Mouse (Mus musculus) adrenal gland, postnatal 4 days (tissue): Measurements from ENCODE around the gene Fchsd2. TPM values are rescaled to one million over a fixed set of nuclear protein-coding genes. Genes with fewer than 3 reads are reported as not detected.

Source experiments
- DNase-seq, 2 experiments: peaks; one replicate each; pipeline ENCODE4 v3.0.0; 2021 to 2022; ENCODE audit warnings: low spot score in 2 of 2, mixed read lengths in 2 of 2
- total RNA-seq, 2 experiments: library from RNA; stranded (reverse); gene quantifications; 2 replicates each; pipeline ENCODE4 v1.2.3; 2021

The Fchsd2 gene
- total RNA-seq, 2 experiments from 2014 or later, result 37.8 to 39.9 TPM

DNA sequence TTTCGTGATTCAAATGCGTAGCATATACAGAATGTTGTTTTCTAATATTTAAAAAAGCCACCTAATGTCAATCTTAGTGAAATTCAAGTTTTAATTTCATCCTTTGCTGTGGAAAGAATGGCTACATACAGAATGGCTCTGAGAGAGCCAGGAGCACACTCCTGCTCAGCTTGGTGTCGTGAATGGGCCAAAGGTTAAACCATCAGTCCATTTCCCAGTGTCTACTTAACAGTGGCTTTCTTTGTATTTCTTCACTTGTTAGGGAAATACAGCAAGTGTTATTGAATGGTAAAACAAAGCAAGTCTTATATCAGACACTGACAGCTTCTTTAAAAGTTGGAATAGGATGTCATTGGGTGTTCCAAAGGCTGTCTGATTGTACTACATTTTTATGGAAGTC, 80.7 kb downstream of the Fchsd2 start:
- no peak for DNase-seq

DNA sequence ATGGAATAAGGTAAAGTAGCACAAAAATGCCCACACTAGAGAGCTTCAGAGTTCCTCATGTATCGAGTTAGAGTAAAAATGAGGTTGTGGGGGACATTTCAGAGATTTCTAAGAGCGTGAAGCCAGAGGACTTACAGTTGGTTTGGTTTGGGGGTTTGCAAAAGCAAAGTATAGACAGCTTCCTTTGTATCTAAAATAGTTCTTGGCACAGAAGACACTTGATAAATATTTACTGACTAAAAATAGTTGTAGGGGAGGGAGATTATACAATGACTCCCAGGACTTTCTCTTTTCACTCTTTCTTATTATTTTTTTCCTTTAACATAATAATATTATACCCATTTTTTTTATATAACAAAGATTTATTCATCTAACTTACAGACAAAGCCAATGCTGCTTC, 86.1 kb downstream of the Fchsd2 start:
- DNase-seq, result no peak

GRCm38 (mm10) chr7:101191326-101191969, 98.8 kb downstream of the Fchsd2 start:
- DNase-seq, result no peak

DNA sequence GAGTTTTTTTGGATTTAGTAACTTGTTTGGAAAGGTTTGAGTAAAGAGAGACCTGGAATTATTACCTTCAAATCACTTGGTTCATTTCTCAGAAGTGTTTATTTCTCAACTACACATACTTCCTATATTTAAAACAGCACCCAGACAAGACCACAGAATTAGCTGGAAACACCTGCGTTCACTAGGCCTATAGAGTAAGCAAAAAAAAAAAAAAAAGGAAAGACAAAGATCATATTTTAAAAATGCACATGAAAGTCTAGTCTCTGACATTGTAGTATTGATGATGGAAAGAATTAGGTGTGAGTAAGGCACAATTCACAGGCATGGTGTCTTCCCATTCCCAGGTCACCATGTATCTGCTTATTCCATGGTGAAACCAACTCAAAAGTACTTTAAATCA, 118.2 kb downstream of the Fchsd2 start:
- DNase-seq, result no peak

GRCm38 (mm10) chr7:101213515-101214263, 121.0 kb downstream of the Fchsd2 start:
- no peak for DNase-seq

GRCm38 (mm10) chr7:101216724-101217123, 124.1 kb downstream of the Fchsd2 start:
- DNase-seq, result no peak

DNA sequence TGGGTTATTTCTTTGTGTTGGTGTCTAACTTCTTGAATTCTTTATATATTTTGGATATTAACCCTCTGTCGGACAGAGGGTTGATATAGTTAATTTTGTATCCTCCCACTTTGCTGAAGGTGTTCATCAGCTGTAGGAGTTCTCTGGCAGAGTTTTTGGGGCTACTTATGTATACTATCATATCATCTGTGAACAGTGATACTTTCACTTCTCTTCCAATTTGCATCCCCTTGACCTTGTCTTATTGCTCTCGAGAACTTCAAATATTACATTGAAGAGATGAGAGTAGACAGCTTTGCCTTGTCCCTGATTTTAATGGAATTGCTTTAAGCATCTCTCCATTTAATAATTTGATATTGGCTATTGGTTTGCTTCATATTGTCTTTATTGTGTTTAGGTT, 130.8 kb downstream of the Fchsd2 start:
- no peak for DNase-seq

GRCm38 (mm10) chr7:101229336-101229735, 136.7 kb downstream of the Fchsd2 start:
- no peak for DNase-seq

GRCm38 (mm10) chr7:101231458-101231857, 138.8 kb downstream of the Fchsd2 start:
- DNase-seq, result no peak

- no peak for DNase-seq
Observed at GRCm38 (mm10) chr7:101232716-101233115, 140.1 kb downstream of the Fchsd2 start.

- DNase-seq, result no peak
Observed at GRCm38 (mm10) chr7:101236712-101237473, 144.2 kb downstream of the Fchsd2 start.

GRCm38 (mm10) chr7:101248760-101249159, 156.1 kb downstream of the Fchsd2 start:
- DNase-seq, result no peak

- no peak for DNase-seq
Observed at GRCm38 (mm10) chr7:101249173-101249572, 156.5 kb downstream of the Fchsd2 start.

DNA sequence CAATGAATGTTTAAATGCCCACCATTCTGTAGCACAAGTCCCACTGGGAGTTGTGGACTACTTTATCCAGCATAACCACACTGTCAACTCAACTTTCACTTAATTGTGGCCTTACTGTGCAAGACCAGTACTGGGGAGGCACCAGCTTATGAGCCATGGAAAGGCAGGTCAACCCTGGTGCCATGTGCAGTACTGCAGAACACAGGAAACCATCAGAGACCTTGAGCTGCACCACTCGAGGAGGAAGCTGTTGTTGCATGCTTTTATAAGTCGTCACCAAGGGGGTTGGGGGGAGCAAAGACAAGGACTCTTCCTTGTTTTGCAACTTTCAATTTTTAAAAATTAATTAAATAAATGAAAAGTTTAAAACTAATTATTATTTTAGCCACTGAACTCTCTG, 160.4 kb downstream of the Fchsd2 start:
- DNase-seq, result no peak

DNA sequence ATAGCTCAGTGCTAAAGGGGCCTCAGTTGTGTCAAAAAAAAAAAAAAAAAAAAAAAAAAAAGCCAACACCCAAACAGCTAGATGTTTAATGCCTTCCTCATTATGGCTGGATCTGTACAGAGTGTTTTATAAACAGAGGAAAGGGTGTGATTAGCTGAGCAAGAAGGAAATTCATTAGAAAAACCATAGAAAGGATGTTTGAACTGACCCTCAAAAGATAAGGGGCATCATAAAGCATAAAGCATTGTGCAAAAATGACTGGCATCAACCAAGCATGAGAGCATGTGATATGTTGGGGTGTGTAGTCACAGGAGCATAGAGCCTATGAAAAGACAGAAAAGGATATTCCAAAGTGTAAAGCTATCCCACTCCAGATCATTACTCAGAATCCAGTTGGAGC, 165.8 kb downstream of the Fchsd2 start:
- DNase-seq, result no peak

DNA sequence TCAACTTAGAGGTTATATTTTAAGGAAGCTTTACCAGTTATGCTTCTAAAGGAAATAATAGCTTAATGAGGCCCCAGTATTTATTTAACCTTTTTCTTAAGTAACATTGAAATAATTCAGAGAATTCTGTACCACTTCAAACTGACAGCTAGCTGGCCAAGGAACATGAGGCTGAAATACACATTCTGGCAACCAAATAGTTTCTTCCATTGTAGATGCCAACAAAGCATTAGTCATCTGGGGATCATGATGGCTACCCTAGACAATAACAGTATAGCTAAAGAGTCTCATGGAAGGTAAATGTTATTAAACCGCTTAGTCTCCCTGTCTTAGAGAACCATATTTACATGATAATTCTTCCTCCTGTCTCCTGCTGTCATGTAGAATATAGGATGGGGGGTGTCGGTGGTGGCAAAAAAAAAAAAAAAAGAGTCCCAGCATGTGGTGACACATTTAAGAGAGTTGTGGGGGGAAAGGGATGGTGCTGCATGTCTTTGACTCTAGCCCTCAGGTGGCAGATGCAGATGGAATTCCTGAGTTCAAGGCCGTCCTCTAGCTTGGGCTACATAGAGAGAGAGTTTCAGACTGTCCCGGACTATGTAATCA, 169.4 kb downstream of the Fchsd2 start:
- DNase-seq, result no peak

DNA sequence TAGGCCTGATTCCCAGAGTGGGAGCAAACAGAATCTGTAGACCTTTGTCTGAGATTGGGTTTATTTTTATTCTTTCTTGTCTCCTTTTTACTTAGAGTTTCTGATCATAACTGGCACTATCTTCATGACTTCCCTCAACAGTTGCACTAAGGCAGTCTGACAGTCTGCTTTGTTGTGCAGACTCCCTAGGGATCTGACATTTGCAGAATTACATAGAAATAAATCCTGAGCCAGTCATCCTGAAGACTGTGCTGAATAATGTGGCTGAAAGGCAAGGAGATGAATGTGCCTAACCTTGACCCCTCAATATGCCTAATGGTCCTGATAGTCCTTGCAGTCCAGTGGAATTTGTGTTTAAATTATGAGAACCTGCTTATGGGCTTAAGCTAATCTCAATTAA, 170.8 kb downstream of the Fchsd2 start:
- DNase-seq, result no peak

- DNase-seq, result no peak
Observed at GRCm38 (mm10) chr7:101267457-101268259, 175.0 kb downstream of the Fchsd2 start.

DNA sequence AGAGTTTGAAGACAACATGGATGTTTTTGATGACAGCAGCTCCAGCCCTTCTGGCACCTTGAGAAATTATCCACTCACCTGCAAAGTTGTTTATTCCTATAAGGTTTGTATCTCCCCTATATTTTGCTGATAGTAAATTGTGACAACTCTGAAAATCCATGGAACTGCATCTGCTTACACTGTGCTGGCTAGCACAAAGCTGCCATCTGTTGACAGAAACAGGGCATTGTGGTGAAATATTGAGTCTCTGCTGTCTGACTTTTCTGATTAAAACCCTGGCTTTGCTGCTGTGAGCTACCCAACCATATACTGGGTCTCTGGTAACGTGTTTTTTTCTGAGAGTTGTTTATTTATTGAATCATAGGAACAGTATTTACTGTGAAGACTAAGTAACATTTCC, 178.9 kb downstream of the Fchsd2 start:
- no peak for DNase-seq

DNA sequence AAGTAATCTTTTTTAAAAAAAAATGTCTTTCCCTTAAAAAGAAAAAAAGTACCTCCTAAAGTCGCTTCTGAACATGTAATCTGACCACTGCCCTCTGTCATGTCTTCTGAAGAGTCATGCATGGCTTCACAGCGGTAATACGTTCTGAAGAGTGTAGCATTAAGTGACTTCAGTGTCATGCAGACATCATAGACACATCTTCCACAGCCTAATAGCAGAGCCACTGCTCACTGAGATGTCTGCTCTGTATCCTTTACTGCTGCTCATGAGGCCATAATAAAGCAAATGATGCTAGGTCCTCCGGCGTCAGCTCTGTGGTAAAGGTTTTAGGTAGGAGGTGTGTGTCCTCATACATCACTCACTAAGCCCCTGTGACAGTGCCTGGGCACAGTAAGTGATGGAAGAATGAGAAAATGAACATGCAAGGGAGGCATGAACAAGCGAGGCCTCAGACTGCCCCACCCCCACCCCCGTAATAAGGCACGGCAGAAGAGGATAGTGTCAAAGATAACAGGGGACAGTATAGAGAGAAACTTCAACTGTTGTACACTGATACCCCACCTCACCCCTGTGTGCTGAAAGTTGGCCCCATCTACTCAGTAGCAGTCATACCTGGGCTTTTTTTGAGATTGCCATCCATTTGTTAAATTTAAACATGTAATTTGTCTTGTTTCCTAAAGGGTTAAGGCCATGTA, 179.9 kb downstream of the Fchsd2 start:
- DNase-seq, result no peak
